Mouse (Mus musculus) kidney, postnatal 0 days (tissue): ENCODE results near the gene Stbd1. TPM values are rescaled to one million over a fixed set of nuclear protein-coding genes. Genes with fewer than 3 reads are reported as not detected.

Source experiments
- ATAC-seq: fragments of 200-750 bp; cut with Nextera tagmentation; replicated peaks from 2 replicates; pipeline ENCODE4 v1.8.0; 2017; ENCODE audit warnings: low read depth, moderate number of reproducible peaks, moderate TSS enrichment, moderate library complexity; ENCODE audit not compliant: low FRiP score
- DNase-seq: peaks from one replicate; pipeline ENCODE4 v3.0.0-alpha.2; 2016; ENCODE audit warnings: low spot score
- H3K27ac ChIP-seq: fragments of 300-500 bp; sonication (generic); 2 replicates; pipeline ENCODE4 v1.5.1; 2014; ENCODE audit warnings: mild to moderate bottlenecking
- H3K27me3 ChIP-seq: fragments of 300-500 bp; sonication (generic); 2 replicates; pipeline ENCODE4 v1.6.1; 2014; ENCODE audit warnings: low read length, mixed read lengths; ENCODE audit not compliant: insufficient read depth
- H3K36me3 ChIP-seq: fragments of 300-500 bp; sonication (generic); 2 replicates; pipeline ENCODE4 v1.6.1; 2014; ENCODE audit warnings: low read length, mixed read lengths; ENCODE audit not compliant: insufficient read depth
- H3K4me1 ChIP-seq: fragments of 300-500 bp; sonication (generic); replicated peaks from 2 replicates; pipeline ENCODE4 v1.6.1; 2014; ENCODE audit warnings: antibody characterized with exemption, low read length, mixed read lengths; ENCODE audit not compliant: insufficient read depth
- H3K4me2 ChIP-seq: fragments of 300-500 bp; sonication (generic); 2 replicates; pipeline ENCODE4 v1.6.1; 2014; ENCODE audit warnings: mild to moderate bottlenecking, low read length, moderate library complexity, mixed read lengths
- H3K4me3 ChIP-seq: fragments of 300-500 bp; sonication (generic); replicated peaks from 2 replicates; pipeline ENCODE4 v1.5.1; 2014; ENCODE audit warnings: low read depth, low read length
- H3K9ac ChIP-seq: fragments of 300-500 bp; sonication (generic); 2 replicates; pipeline ENCODE4 v1.6.1; 2014; ENCODE audit warnings: low read depth, low read length
- H3K9me3 ChIP-seq: fragments of 300-500 bp; sonication (generic); replicated peaks from 2 replicates; pipeline ENCODE4 v1.6.1; 2016; ENCODE audit warnings: low read length, inconsistent platforms, mixed read lengths
- CTCF ChIP-seq: IDR thresholded peaks from 2 replicates; pipeline ENCODE4 v1.5.1; 2016; ENCODE audit warnings: antibody characterized with exemption, low read depth, mild to moderate bottlenecking, moderate library complexity
- WGBS: fragments of 180-500 bp; shearing (Covaris S2); extraction: QIAGEN DNeasy Blood & Tissue Kit; methylation state at CpG from one replicate; pipeline ENCODE4 v1.1.7; 2014; 5-methylcytosine and 5-hydroxymethylcytosine counted together
- polyA plus RNA-seq: library from polyadenylated mRNA; unstranded; fragments of >200 nt; fragmentation: Nextera tagmentation; extraction: Ambion mirVana; gene quantifications from 2 replicates; pipeline ENCODE4 v1.2.1, GENCODE M21; 2015

Gene Stbd1
- polyA plus RNA-seq, 1 experiment from 2014 or later: 27.8 TPM

GRCm38 (mm10) chr5:92633526-92633925 is 30.7 kb downstream of the Stbd1 start:
- H3K4me2 ChIP-seq: no peak overlapping the region
- TF ChIP-seq CTCF: peak; percentile 13; the same call in 1 of the 2 replicates
- WGBS: 64% methylated on average over 4 of the region's 4 CpGs
- no peak for ATAC-seq
- no peaks in the 10 kb centered on the region for H3K27me3 ChIP-seq
- no peak overlapping the region for H3K27ac ChIP-seq
- H3K4me3 ChIP-seq: no peak overlapping the region
- H3K4me1 ChIP-seq: no peaks in the 10 kb centered on the region
- no peak overlapping the region for H3K9ac ChIP-seq
- no peaks in the 10 kb centered on the region for H3K36me3 ChIP-seq
- H3K9me3 ChIP-seq: no peaks in the 10 kb centered on the region
- DNase-seq: no peak

- Histone ChIP-seq H3K9ac (no peak overlapping the region), H3K4me1 (no peaks in the 10 kb centered on the region), H3K4me2 (no peak overlapping the region), H3K27ac (no peak overlapping the region), H3K27me3 (no peaks in the 10 kb centered on the region), H3K9me3 (no peaks in the 10 kb centered on the region), H3K36me3 (no peaks in the 10 kb centered on the region), H3K4me3 (no peak overlapping the region)
- TF ChIP-seq CTCF: no peak
- ATAC-seq: no peak
- WGBS: 72% methylated on average over 3 of the region's 3 CpGs
- no peak for DNase-seq
Observed at GRCm38 (mm10) chr5:92634916-92635315, 32.1 kb downstream of the Stbd1 start.

GRCm38 (mm10) chr5:92635891-92636290 is 33.0 kb downstream of the Stbd1 start:
- Histone ChIP-seq H3K4me1 (no peaks in the 10 kb centered on the region), H3K36me3 (no peaks in the 10 kb centered on the region), H3K27ac (no peak overlapping the region), H3K4me2 (no peak overlapping the region), H3K9ac (no peak overlapping the region), H3K27me3 (no peaks in the 10 kb centered on the region), H3K9me3 (no peaks in the 10 kb centered on the region), H3K4me3 (no peak overlapping the region)
- WGBS: 74% methylated on average over 5 of the region's 5 CpGs
- no peak for TF ChIP-seq CTCF
- ATAC-seq (no peak), DNase-seq (no peak)

- DNase-seq (no peak), ATAC-seq (no peak)
- no peak overlapping the region for H3K9ac ChIP-seq
- no peak overlapping the region for H3K4me2 ChIP-seq
- TF ChIP-seq CTCF: no peak
- WGBS: 85% methylated on average over 3 of the region's 3 CpGs
- no peak overlapping the region for H3K27ac ChIP-seq
- no peaks in the 10 kb centered on the region for H3K36me3 ChIP-seq
- no peaks in the 10 kb centered on the region for H3K9me3 ChIP-seq
- no peak overlapping the region for H3K4me3 ChIP-seq
- H3K4me1 ChIP-seq: no peaks in the 10 kb centered on the region
- H3K27me3 ChIP-seq: no peaks in the 10 kb centered on the region
Observed at GRCm38 (mm10) chr5:92640861-92641260, 38.0 kb downstream of the Stbd1 start.

Other genes starting within 250 kb of the Stbd1 start
- 37.3 and 40.4 TPM in 2 replicates for gene Nup54, start 167.8 kb upstream of the Stbd1 start, polyA plus RNA-seq
- gene Scarb2, start 96.2 kb upstream of the Stbd1 start, polyA plus RNA-seq: 9.1 and 10.2 TPM in 2 replicates
- gene Fam47e, start 48.0 kb upstream of the Stbd1 start, polyA plus RNA-seq: 0.19 and 0.25 TPM in 2 replicates
- gene Ccdc158, start 72.2 kb downstream of the Stbd1 start, polyA plus RNA-seq: 1.1 TPM in 2 replicates
- 5.5 and 6.7 TPM in 2 replicates for gene Shroom3, start 80.4 kb downstream of the Stbd1 start, polyA plus RNA-seq